Mouse (Mus musculus): ENCODE measurements around the gene Dclre1a. TPM values are rescaled to one million over a fixed set of nuclear protein-coding genes. Genes with fewer than 3 reads are reported as not detected.

Gene Dclre1a
- total and polyA plus RNA-seq, 2 experiments from 2014 or later: 7.5 to 13.2 TPM

GRCm38 (mm10) chr19:56571913-56572312, 23.9 kb upstream of the Dclre1a start:
- no peak for ATAC-seq (ENCODE audit: low FRiP score)
- Histone ChIP-seq H3K27me3 (ENCODE audit: insufficient read depth, low read length) (no peaks in the 10 kb centered on the region), H3K9me3 (ENCODE audit: low read length) (no peaks in the 10 kb centered on the region), H3K36me3 (ENCODE audit: insufficient read depth, low read length) (peaks cover under 1% of the 10 kb centered on the region; the same call in 1 of the 2 replicates), H3K4me2 (ENCODE audit: low read depth, low read length, poor library complexity, severe bottlenecking) (no peak overlapping the region), H3K27ac (ENCODE audit: low read depth, low read length) (no peak overlapping the region), H3K9ac (replicated peaks; ENCODE audit: low read length, poor library complexity, severe bottlenecking) (no peak overlapping the region), H3K4me3 (ENCODE audit: low read depth, low read length) (no peak overlapping the region), H3K4me1 (ENCODE audit: insufficient read depth, low read length) (no peaks in the 10 kb centered on the region)
- DNase-seq (ENCODE audit: low spot score): peak; percentile 4
- no peak for TF ChIP-seq CTCF (IDR thresholded peaks at IDR 0.05)
- WGBS: 94% methylated on average over 5 of the region's 5 CpGs

- H3K4me2 ChIP-seq (ENCODE audit: low read depth, low read length, poor library complexity, severe bottlenecking): no peak overlapping the region
- H3K9ac ChIP-seq (replicated peaks; ENCODE audit: low read length, poor library complexity, severe bottlenecking): no peak overlapping the region
- no peak for DNase-seq (ENCODE audit: low spot score)
- ATAC-seq (ENCODE audit: low FRiP score): no peak
- H3K4me1 ChIP-seq (ENCODE audit: insufficient read depth, low read length): no peaks in the 10 kb centered on the region
- no peak for TF ChIP-seq CTCF (IDR thresholded peaks at IDR 0.05)
- H3K27me3 ChIP-seq (ENCODE audit: insufficient read depth, low read length): no peaks in the 10 kb centered on the region
- H3K4me3 ChIP-seq (ENCODE audit: low read depth, low read length): no peak overlapping the region
- H3K36me3 ChIP-seq (ENCODE audit: insufficient read depth, low read length): no peaks in the 10 kb centered on the region
- no peak overlapping the region for H3K27ac ChIP-seq (ENCODE audit: low read depth, low read length)
- WGBS: 58% methylated on average over 2 of the region's 2 CpGs
- no peaks in the 10 kb centered on the region for H3K9me3 ChIP-seq (ENCODE audit: low read length)
Observed at GRCm38 (mm10) chr19:56571234-56571633, 23.2 kb upstream of the Dclre1a start.

- no peaks in the 10 kb centered on the region for H3K36me3 ChIP-seq (ENCODE audit: insufficient read depth, low read length)
- DNase-seq (ENCODE audit: low spot score): no peak
- no peak for TF ChIP-seq CTCF (IDR thresholded peaks at IDR 0.05)
- H3K4me1 ChIP-seq (ENCODE audit: insufficient read depth, low read length): no peaks in the 10 kb centered on the region
- 93% methylated on average over 8 of the region's 8 CpGs for WGBS
- H3K4me2 ChIP-seq (ENCODE audit: low read depth, low read length, poor library complexity, severe bottlenecking): no peak overlapping the region
- no peak overlapping the region for H3K27ac ChIP-seq (ENCODE audit: low read depth, low read length)
- H3K9me3 ChIP-seq (ENCODE audit: low read length): no peaks in the 10 kb centered on the region
- no peak for ATAC-seq (ENCODE audit: low FRiP score)
- H3K4me3 ChIP-seq (ENCODE audit: low read depth, low read length): no peak overlapping the region
- no peak overlapping the region for H3K9ac ChIP-seq (replicated peaks; ENCODE audit: low read length, poor library complexity, severe bottlenecking)
- no peaks in the 10 kb centered on the region for H3K27me3 ChIP-seq (ENCODE audit: insufficient read depth, low read length)
Observed at GRCm38 (mm10) chr19:56570781-56571180, 22.8 kb upstream of the Dclre1a start.

GRCm38 (mm10) chr19:56566940-56567339, 18.9 kb upstream of the Dclre1a start:
- ATAC-seq (ENCODE audit: low FRiP score) (no peak), DNase-seq (ENCODE audit: low spot score) (no peak)
- TF ChIP-seq CTCF (IDR thresholded peaks at IDR 0.05): no peak
- no peaks in the 10 kb centered on the region for H3K27me3 ChIP-seq (ENCODE audit: insufficient read depth, low read length)
- H3K27ac ChIP-seq (ENCODE audit: low read depth, low read length): no peak overlapping the region
- WGBS: 76% methylated on average over 6 of the region's 6 CpGs
- no peak overlapping the region for H3K9ac ChIP-seq (replicated peaks; ENCODE audit: low read length, poor library complexity, severe bottlenecking)
- no peak overlapping the region for H3K4me3 ChIP-seq (ENCODE audit: low read depth, low read length)
- H3K36me3 ChIP-seq (ENCODE audit: insufficient read depth, low read length): no peaks in the 10 kb centered on the region
- H3K9me3 ChIP-seq (ENCODE audit: low read length): no peaks in the 10 kb centered on the region
- H3K4me2 ChIP-seq (ENCODE audit: low read depth, low read length, poor library complexity, severe bottlenecking): no peak overlapping the region
- no peaks in the 10 kb centered on the region for H3K4me1 ChIP-seq (ENCODE audit: insufficient read depth, low read length)

- Histone ChIP-seq H3K4me1 (ENCODE audit: insufficient read depth, low read length) (no peaks in the 10 kb centered on the region), H3K36me3 (ENCODE audit: insufficient read depth, low read length) (no peaks in the 10 kb centered on the region), H3K27me3 (ENCODE audit: insufficient read depth, low read length) (no peaks in the 10 kb centered on the region), H3K27ac (ENCODE audit: low read depth, low read length) (no peak overlapping the region), H3K9ac (replicated peaks; ENCODE audit: low read length, poor library complexity, severe bottlenecking) (no peak overlapping the region), H3K4me2 (ENCODE audit: low read depth, low read length, poor library complexity, severe bottlenecking) (no peak overlapping the region), H3K4me3 (ENCODE audit: low read depth, low read length) (no peak overlapping the region), H3K9me3 (ENCODE audit: low read length) (no peaks in the 10 kb centered on the region)
- ATAC-seq (ENCODE audit: low FRiP score) (no peak), DNase-seq (ENCODE audit: low spot score) (peak; percentile 71)
- peak; percentile 83 for TF ChIP-seq CTCF (IDR thresholded peaks at IDR 0.05)
- 87% methylated on average over 4 of the region's 4 CpGs for WGBS
Observed at GRCm38 (mm10) chr19:56566041-56566440, 18.0 kb upstream of the Dclre1a start.

GRCm38 (mm10) chr19:56565358-56565757, 17.3 kb upstream of the Dclre1a start:
- Histone ChIP-seq H3K4me1 (ENCODE audit: insufficient read depth, low read length) (no peaks in the 10 kb centered on the region), H3K27me3 (ENCODE audit: insufficient read depth, low read length) (no peaks in the 10 kb centered on the region), H3K9me3 (ENCODE audit: low read length) (no peaks in the 10 kb centered on the region), H3K9ac (replicated peaks; ENCODE audit: low read length, poor library complexity, severe bottlenecking) (no peak overlapping the region), H3K36me3 (ENCODE audit: insufficient read depth, low read length) (no peaks in the 10 kb centered on the region), H3K4me2 (ENCODE audit: low read depth, low read length, poor library complexity, severe bottlenecking) (no peak overlapping the region), H3K27ac (ENCODE audit: low read depth, low read length) (no peak overlapping the region), H3K4me3 (ENCODE audit: low read depth, low read length) (no peak overlapping the region)
- peak; percentile 73 for TF ChIP-seq CTCF (IDR thresholded peaks at IDR 0.05)
- WGBS: 70% methylated on average over 6 of the region's 6 CpGs
- DNase-seq (ENCODE audit: low spot score) (peak; percentile 30), ATAC-seq (ENCODE audit: low FRiP score) (no peak)

Data from midbrain, postnatal 0 days (tissue).